Mouse (Mus musculus) ES-Bruce4 (cell line): ENCODE data around the gene Siglec1. TPM values are rescaled to one million over a fixed set of nuclear protein-coding genes. Genes with fewer than 3 reads are reported as not detected.

Experiments
- H3K27ac ChIP-seq: 2 replicates; pipeline ENCODE4 v1.5.1; 2012; ENCODE audit warnings: low read length, inconsistent platforms; ENCODE audit not compliant: insufficient read depth
- H3K27me3 ChIP-seq: 2 replicates; pipeline ENCODE4 v1.6.1; 2012; ENCODE audit warnings: mild to moderate bottlenecking, low read length, inconsistent platforms; ENCODE audit not compliant: control insufficient read depth, poor library complexity, insufficient read depth, severe bottlenecking
- H3K36me3 ChIP-seq: 2 replicates; pipeline ENCODE4 v1.6.1; 2012; ENCODE audit warnings: inconsistent platforms, mild to moderate bottlenecking, low read length, moderate library complexity; ENCODE audit not compliant: control insufficient read depth, poor library complexity, insufficient read depth, severe bottlenecking
- H3K4me1 ChIP-seq: one replicate; pipeline ENCODE4 v1.8.1; 2011; ENCODE audit warnings: low read length; ENCODE audit not compliant: control insufficient read depth, insufficient read depth
- H3K4me3 ChIP-seq: 2 replicates; pipeline ENCODE4 v1.5.1; 2011; ENCODE audit warnings: low read depth, mild to moderate bottlenecking, low read length
- H3K9ac ChIP-seq: 2 replicates; pipeline ENCODE4 v1.6.1; 2012; ENCODE audit warnings: low read depth, mild to moderate bottlenecking, inconsistent platforms; ENCODE audit not compliant: poor library complexity, severe bottlenecking
- H3K9me3 ChIP-seq: replicated peaks from 2 replicates; pipeline ENCODE4 v1.6.1; 2012; ENCODE audit warnings: mild to moderate bottlenecking, low read length, inconsistent platforms; ENCODE audit not compliant: control insufficient read depth, poor library complexity, insufficient read depth, severe bottlenecking
- CTCF ChIP-seq: IDR thresholded peaks from one replicate; pipeline ENCODE4 v1.8.1; 2011; ENCODE audit warnings: low read depth, low read length
- EP300 ChIP-seq: IDR thresholded peaks from 2 replicates; pipeline ENCODE4 v1.6.1; 2011; ENCODE audit warnings: low read depth, low read length; ENCODE audit not compliant: insufficient read depth
- POLR2A ChIP-seq: IDR thresholded peaks from one replicate; pipeline ENCODE4 v1.8.1; 2011; ENCODE audit warnings: low read length; ENCODE audit not compliant: insufficient read depth
- polyA plus RNA-seq: library from polyadenylated mRNA; stranded (reverse); fragments of >200 nt; gene quantifications from 2 replicates; pipeline ENCODE4 v1.2.4, GENCODE M21; 2011; ENCODE audit warnings: low read depth; ENCODE audit not compliant: missing spikeins, insufficient read depth, insufficient read length

The Siglec1 gene
- polyA plus RNA-seq, 1 experiment = 0.16 TPM

DNA sequence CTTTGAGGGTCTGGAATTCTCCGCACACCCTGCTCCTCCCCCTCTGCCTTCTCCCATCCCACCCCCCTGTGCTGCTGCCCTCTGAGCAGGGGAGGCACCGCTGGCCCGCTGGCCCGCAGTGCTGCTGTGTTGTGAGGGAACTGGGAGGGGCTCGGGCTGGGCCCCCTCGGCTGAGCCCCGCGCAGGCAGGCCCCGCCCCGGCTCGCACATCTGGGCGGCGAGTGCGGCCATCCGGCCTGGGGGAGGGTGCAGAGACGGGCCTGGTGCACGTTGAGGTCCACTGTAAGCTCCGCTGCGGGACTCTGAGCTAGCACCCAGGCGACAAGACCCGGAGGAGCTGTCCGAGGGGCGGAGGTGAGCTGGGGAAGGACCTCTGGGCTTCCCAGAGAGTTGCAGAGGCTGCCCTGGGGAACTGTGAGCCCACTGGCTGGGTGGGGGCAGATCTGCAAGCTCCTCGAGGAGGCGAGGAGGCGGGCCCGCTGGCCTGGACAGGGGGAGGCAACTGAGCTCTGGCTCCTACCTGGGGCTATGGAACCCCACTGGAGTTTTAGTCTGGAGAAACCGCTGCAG is 40.7 kb upstream of the Siglec1 start, which contains the start of gene Hspa12b:
Gene Hspa12b (plus strand): TSS at position 120 of the 570 bp plus-strand sequence.
- no peaks in the 10 kb centered on the region; the same call in 1 of the 2 replicates for H3K27me3 ChIP-seq
- no peak within 1 kb of the TSS for H3K27ac ChIP-seq
- no peaks in the 10 kb centered on the region for H3K9me3 ChIP-seq
- no peak for TF ChIP-seq CTCF
- TF ChIP-seq POLR2A = no peak
- no peak for TF ChIP-seq EP300
- H3K9ac ChIP-seq = peak within 1 kb of the TSS; percentile 10; the same call in 1 of the 2 replicates
- H3K4me1 ChIP-seq = peaks cover 2% of the 10 kb centered on the region
- peak within 1 kb of the TSS; percentile 20 for H3K4me3 ChIP-seq
- no peaks in the 10 kb centered on the region for H3K36me3 ChIP-seq

DNA sequence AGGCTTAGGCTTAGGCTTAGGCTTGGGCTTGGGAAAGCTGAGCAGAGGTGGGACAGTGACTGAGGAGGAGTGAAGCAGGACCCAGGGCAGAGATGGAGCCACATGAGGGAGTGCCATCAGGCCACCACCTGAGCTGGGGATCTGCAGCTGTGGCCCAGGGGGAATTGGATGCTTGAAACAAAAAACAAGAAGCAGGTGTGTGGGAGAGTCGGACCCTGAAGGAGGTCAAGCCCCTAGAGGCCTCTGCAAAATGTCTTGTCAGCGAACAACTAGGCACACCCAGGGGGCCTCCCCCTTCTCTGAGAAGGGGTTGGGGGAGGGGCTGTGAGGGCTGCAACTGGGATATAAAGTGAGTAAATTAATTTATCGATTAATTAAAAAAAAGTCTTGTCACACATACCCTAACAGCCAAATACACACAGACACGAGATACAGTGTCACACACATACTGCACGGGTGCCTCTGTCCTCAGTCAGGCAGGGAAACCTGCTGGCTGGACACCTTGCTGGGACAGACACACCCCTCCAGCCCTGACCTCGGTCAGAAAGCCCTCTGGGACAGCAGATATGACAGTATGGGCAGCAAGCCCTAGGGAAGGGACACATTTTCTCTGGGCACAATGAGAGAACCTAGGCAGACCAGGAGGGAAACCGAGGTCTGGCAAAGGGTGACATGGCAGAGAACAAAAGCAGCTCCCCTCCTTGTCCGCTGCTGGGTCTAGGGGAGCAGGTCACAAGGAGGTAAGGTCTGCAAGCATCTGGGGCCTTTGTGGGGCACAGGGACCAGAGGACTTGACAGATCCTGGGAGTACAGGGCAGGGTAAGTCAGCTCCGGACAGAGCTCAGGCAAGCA is 39.6 kb upstream of the Siglec1 start:
- H3K27ac ChIP-seq = no peak overlapping the region
- no peaks in the 10 kb centered on the region for H3K36me3 ChIP-seq
- peaks cover 2% of the 10 kb centered on the region for H3K4me1 ChIP-seq
- no peaks in the 10 kb centered on the region; the same call in 1 of the 2 replicates for H3K27me3 ChIP-seq
- no peak overlapping the region for H3K4me3 ChIP-seq
- TF ChIP-seq POLR2A (no peak), EP300 (no peak), CTCF (no peak)
- no peak overlapping the region for H3K9ac ChIP-seq
- no peaks in the 10 kb centered on the region for H3K9me3 ChIP-seq

DNA sequence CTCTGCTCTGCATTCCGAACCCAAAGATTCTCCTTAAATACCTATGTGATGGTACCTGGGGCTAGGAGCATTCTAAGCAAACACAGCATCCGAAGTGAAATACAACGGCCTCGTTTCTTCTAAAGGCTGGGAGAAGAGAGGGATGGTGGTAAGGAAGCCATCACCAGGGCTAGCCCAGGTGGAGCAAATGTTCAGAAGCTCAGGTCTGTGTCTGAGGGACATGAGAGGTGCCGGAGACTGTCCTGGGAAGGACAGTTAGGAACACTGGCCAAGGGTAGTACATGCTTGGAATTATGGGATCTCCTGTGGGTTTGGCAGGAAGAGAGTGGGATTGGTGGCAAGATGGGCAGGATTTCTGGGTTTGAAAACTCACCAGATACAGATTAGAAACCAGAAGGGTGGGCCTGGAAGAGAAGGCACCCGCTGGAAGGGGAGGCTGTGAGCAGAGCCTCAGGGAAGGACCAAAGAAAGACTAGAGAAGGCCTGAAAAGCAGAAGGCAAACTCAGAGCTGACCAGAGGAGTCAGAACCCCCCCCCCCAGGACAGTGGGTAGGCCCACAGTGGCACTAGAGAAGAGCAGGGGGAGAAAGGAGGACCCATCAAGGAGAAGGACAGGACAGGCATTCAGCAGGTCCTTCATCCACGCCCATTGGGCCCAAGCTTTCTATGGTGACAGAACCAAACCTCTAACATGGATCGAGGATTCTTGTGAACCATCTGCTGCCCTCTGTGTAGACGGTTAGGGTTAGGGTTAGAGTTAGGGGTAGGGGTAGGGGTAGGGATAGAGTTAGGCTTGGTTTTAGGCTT is 38.8 kb upstream of the Siglec1 start:
- no peak overlapping the region for H3K27ac ChIP-seq

GRCm38 (mm10) chr2:131124166-131124565 is 37.6 kb upstream of the Siglec1 start:
- Histone ChIP-seq H3K9me3 (no peaks in the 10 kb centered on the region), H3K27ac (no peak overlapping the region), H3K9ac (no peak overlapping the region)

More for the DNA sequence above, 38.8 kb upstream of the Siglec1 start:
- H3K4me3 ChIP-seq = no peak overlapping the region
- no peak overlapping the region for H3K9ac ChIP-seq
- TF ChIP-seq CTCF = no peak
- no peak for TF ChIP-seq EP300
- no peak for TF ChIP-seq POLR2A
- no peaks in the 10 kb centered on the region for H3K9me3 ChIP-seq
- H3K36me3 ChIP-seq = no peaks in the 10 kb centered on the region
- no peaks in the 10 kb centered on the region; the same call in 1 of the 2 replicates for H3K27me3 ChIP-seq
- H3K4me1 ChIP-seq = peaks cover 2% of the 10 kb centered on the region

GRCm38 (mm10) chr2:131118968-131119574 is 32.5 kb upstream of the Siglec1 start:
- Histone ChIP-seq H3K9me3 (no peaks in the 10 kb centered on the region), H3K9ac (no peak overlapping the region), H3K36me3 (no peaks in the 10 kb centered on the region), H3K27me3 (no peaks in the 10 kb centered on the region), H3K27ac (no peak overlapping the region), H3K4me1 (no peaks in the 10 kb centered on the region), H3K4me3 (no peak overlapping the region)
- TF ChIP-seq EP300 (no peak), CTCF (no peak), POLR2A (no peak)

More at GRCm38 (mm10) chr2:131124166-131124565, 37.6 kb upstream of the Siglec1 start:
- Histone ChIP-seq H3K36me3 (no peaks in the 10 kb centered on the region), H3K4me3 (no peak overlapping the region), H3K4me1 (peaks cover 2% of the 10 kb centered on the region), H3K27me3 (no peaks in the 10 kb centered on the region; the same call in 1 of the 2 replicates)
- no peak for TF ChIP-seq EP300
- TF ChIP-seq CTCF = no peak
- no peak for TF ChIP-seq POLR2A
